Comparison of ENCODE assay signal across 8 mouse cellular contexts in the genomic region with DNA sequence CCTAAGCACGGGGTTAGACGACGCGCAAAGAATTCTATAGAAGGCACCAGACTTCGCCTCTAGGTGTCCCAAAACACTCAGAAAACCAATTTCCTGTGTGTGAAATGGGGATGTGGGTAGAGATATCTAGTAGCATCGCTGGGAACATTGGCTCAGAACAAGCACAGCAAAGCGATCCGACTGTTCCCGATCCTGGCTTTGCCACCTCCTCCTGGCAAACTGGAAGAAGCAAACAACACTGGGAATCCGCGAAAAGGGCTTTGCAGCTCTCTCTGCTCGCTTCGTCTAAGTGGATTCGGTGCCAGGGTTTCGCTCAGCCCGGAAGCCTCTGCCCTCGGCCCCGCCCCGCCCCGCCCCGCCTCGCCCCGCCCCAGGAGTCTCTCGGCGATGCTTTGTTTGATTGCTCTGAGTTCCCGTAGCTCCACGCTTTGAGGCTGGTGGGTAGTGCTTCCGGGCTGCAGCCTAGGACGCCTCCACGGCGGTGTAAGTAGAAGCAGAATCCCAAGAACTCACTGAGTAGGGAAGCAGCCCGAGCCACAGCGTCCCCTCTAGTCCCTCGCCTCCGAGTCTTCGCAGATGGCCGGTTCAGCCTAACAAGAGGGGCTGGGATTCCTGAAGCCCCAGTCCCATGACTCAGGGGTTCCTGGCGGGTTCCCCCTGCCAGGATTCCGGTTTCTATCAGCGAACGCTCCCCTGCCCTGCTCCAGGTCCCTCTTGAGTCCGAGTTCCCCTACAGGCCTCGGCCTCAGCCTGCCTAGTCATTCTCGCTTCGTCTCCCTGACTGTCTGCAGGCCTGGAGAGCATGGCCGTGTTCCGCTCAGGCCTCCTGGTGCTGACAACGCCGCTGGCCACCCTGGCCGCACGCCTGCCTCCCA. TPM values are rescaled to one million over a fixed set of nuclear protein-coding genes. Genes with fewer than 3 reads are reported as not detected.
A peak's percentile ranks its signal among the peaks of the same experiment; 100 is the strongest.
DNase-seq lines count a peak whose midpoint lies in the region; ATAC-seq and TF ChIP-seq lines count a peak whose summit lies in the region.

A gene (plus strand): TSS at position 358 of the 875 bp plus-strand sequence.

- under 1% methylated on average over 48 of the region's 51 CpGs for WGBS in forebrain, embryonic 12.5 days
- WGBS in heart, postnatal 0 days, result under 1% methylated on average over 51 of the region's 51 CpGs
- under 1% methylated on average over 51 of the region's 51 CpGs for WGBS in liver, embryonic 16.5 days (ENCODE audit: insufficient replicate concordance)
- under 1% methylated on average over 51 of the region's 51 CpGs for WGBS in neural tube, embryonic 13.5 days

- H3K27ac ChIP-seq in forebrain, embryonic 12.5 days, result peak within 1 kb of the TSS; percentile 90
- peak within 1 kb of the TSS; percentile 94 for H3K27ac ChIP-seq in heart, postnatal 0 days (ENCODE audit: low read depth)
- peak within 1 kb of the TSS; percentile 89 for H3K27ac ChIP-seq in liver, embryonic 16.5 days (ENCODE audit: low read length)
- peak within 1 kb of the TSS; percentile 92 for H3K27ac ChIP-seq in neural tube, embryonic 13.5 days (replicated peaks)
- peak within 1 kb of the TSS; percentile 45 for H3K27ac ChIP-seq in testis, adult 2 months (ENCODE audit: control insufficient read depth, insufficient read depth, low read depth, low read length)

- H3K27me3 ChIP-seq in E14TG2a.4 (ENCODE audit: insufficient read depth, low read length), result peaks cover 47% of the 10 kb centered on the region
- peaks cover 40% of the 10 kb centered on the region for H3K27me3 ChIP-seq in forebrain, embryonic 12.5 days
- H3K27me3 ChIP-seq in heart, postnatal 0 days (ENCODE audit: control insufficient read depth, insufficient read depth, low read length), result peaks cover 38% of the 10 kb centered on the region
- H3K27me3 ChIP-seq in liver, embryonic 16.5 days (ENCODE audit: control insufficient read depth, insufficient read depth, low read depth, low read length), result peaks cover 43% of the 10 kb centered on the region
- peaks cover 39% of the 10 kb centered on the region for H3K27me3 ChIP-seq in neural tube, embryonic 13.5 days
- H3K27me3 ChIP-seq in testis, adult 2 months (ENCODE audit: control insufficient read depth, insufficient read depth, low read length), result no peaks in the 10 kb centered on the region

- peak within 1 kb of the TSS; percentile 96 for H3K4me2 ChIP-seq in forebrain, embryonic 12.5 days
- H3K4me2 ChIP-seq in heart, postnatal 0 days (ENCODE audit: low read depth, low read length), result peak within 1 kb of the TSS; percentile 95
- peak within 1 kb of the TSS; percentile 96 for H3K4me2 ChIP-seq in liver, embryonic 16.5 days (ENCODE audit: low read depth, low read length)
- H3K4me2 ChIP-seq in neural tube, embryonic 13.5 days, result peak within 1 kb of the TSS; percentile 99

- TF ChIP-seq POLR2A in testis, adult 2 months (IDR thresholded peaks at IDR 0.05; ENCODE audit: control insufficient read depth, low read depth, low read length), result peak; percentile 71

- ATAC-seq in forebrain, embryonic 12.5 days (ENCODE audit: low FRiP score), result peak; percentile 86
- peak; percentile 87 for ATAC-seq in heart, postnatal 0 days (ENCODE audit: insufficient read depth, low read depth)
- peak; percentile 85 for ATAC-seq in liver, embryonic 16.5 days (ENCODE audit: low read depth)
- ATAC-seq in neural tube, embryonic 13.5 days (ENCODE audit: low read depth), result peak; percentile 89

- H3K4me1 ChIP-seq in E14TG2a.4 (replicated peaks; ENCODE audit: low read depth, low read length), result peaks cover 75% of the 10 kb centered on the region
- H3K4me1 ChIP-seq in forebrain, embryonic 12.5 days, result peaks cover 43% of the 10 kb centered on the region
- H3K4me1 ChIP-seq in heart, postnatal 0 days (ENCODE audit: control insufficient read depth, insufficient read depth), result peaks cover 17% of the 10 kb centered on the region
- H3K4me1 ChIP-seq in liver, embryonic 16.5 days (ENCODE audit: control insufficient read depth, low read depth, low read length), result peaks cover 41% of the 10 kb centered on the region
- H3K4me1 ChIP-seq in neural tube, embryonic 13.5 days (replicated peaks), result peaks cover 47% of the 10 kb centered on the region
- H3K4me1 ChIP-seq in testis, adult 2 months (ENCODE audit: control insufficient read depth, insufficient read depth, low read length), result peaks cover 12% of the 10 kb centered on the region

- peak within 1 kb of the TSS; percentile 94 for H3K4me3 ChIP-seq in E14TG2a.4 (replicated peaks; ENCODE audit: low read length)
- H3K4me3 ChIP-seq in forebrain, embryonic 12.5 days (replicated peaks), result peak within 1 kb of the TSS; percentile 84
- H3K4me3 ChIP-seq in heart, postnatal 0 days (ENCODE audit: low read depth, low read length), result peak within 1 kb of the TSS; percentile 81
- H3K4me3 ChIP-seq in liver, embryonic 16.5 days (ENCODE audit: low read depth, low read length), result peak within 1 kb of the TSS; percentile 80
- peak within 1 kb of the TSS; percentile 69 for H3K4me3 ChIP-seq in neural tube, embryonic 13.5 days
- peak within 1 kb of the TSS; percentile 80 for H3K4me3 ChIP-seq in testis, adult 2 months (ENCODE audit: control insufficient read depth, low read depth, low read length)

- 0 out of 2 replicates have a peak, but pooled peaks have one; percentile 53 for TF ChIP-seq EP300 in heart, postnatal 0 days (IDR thresholded peaks at IDR 0.05; ENCODE audit: low read depth)

- peaks cover 27% of the 10 kb centered on the region for H3K36me3 ChIP-seq in E14TG2a.4 (ENCODE audit: insufficient read depth, low read length)
- peaks cover 7% of the 10 kb centered on the region for H3K36me3 ChIP-seq in forebrain, embryonic 12.5 days (replicated peaks)
- H3K36me3 ChIP-seq in heart, postnatal 0 days (replicated peaks; ENCODE audit: control insufficient read depth, insufficient read depth, low read length), result peaks cover 6% of the 10 kb centered on the region; the same call in 1 of the 2 replicates
- no peaks in the 10 kb centered on the region for H3K36me3 ChIP-seq in liver, embryonic 16.5 days (ENCODE audit: control insufficient read depth, insufficient read depth)
- H3K36me3 ChIP-seq in neural tube, embryonic 13.5 days, result peaks cover 6% of the 10 kb centered on the region; the same call in 1 of the 2 replicates
- no peaks in the 10 kb centered on the region for H3K36me3 ChIP-seq in testis, adult 2 months (ENCODE audit: control insufficient read depth, insufficient read depth, low read length)

- peak; percentile 85 for DNase-seq in c-Kit-positive CD71-positive TER-119-negative erythroid progenitor cells, embryonic 14.5 days (ENCODE audit: low read depth)
- DNase-seq in heart, postnatal 0 days (ENCODE audit: low spot score), result peak; percentile 92
- DNase-seq in kidney, postnatal 4 days, result peak; percentile 86 to 92

- H3K9ac ChIP-seq in forebrain, embryonic 12.5 days, result peak within 1 kb of the TSS; percentile 90
- peak within 1 kb of the TSS; percentile 87 for H3K9ac ChIP-seq in heart, postnatal 0 days (replicated peaks; ENCODE audit: low read depth, low read length)
- H3K9ac ChIP-seq in liver, embryonic 16.5 days (ENCODE audit: low read depth, low read length), result peak within 1 kb of the TSS; percentile 89
- peak within 1 kb of the TSS; percentile 95 for H3K9ac ChIP-seq in neural tube, embryonic 13.5 days

- no peak for TF ChIP-seq CTCF in E14TG2a.4 (conservative IDR thresholded peaks at IDR 0.05; ENCODE audit: low read length)
- TF ChIP-seq CTCF in heart, postnatal 0 days (IDR thresholded peaks at IDR 0.05; ENCODE audit: low read depth), result peak; percentile 33
- no peak for TF ChIP-seq CTCF in testis, adult 2 months (IDR thresholded peaks at IDR 0.05; ENCODE audit: control insufficient read depth, insufficient read depth, insufficient replicate concordance, low read depth, low read length)

- no peaks in the 10 kb centered on the region for H3K9me3 ChIP-seq in E14TG2a.4 (ENCODE audit: low read length)
- no peaks in the 10 kb centered on the region for H3K9me3 ChIP-seq in forebrain, embryonic 12.5 days
- H3K9me3 ChIP-seq in heart, postnatal 0 days (replicated peaks; ENCODE audit: control insufficient read depth, low read length), result no peaks in the 10 kb centered on the region
- H3K9me3 ChIP-seq in liver, embryonic 16.5 days (replicated peaks; ENCODE audit: control insufficient read depth, low read length), result no peaks in the 10 kb centered on the region
- H3K9me3 ChIP-seq in neural tube, embryonic 13.5 days, result no peaks in the 10 kb centered on the region

RNA-seq across cellular contexts. Expression of the gene that starts here (rescaled TPM):
- 50.7 and 50.9 TPM in 2 replicates for polyA plus RNA-seq in forebrain, embryonic 12.5 days (2016; fragmentation: Nextera tagmentation; extraction: Ambion mirVana)
- 44.6 and 64.1 TPM in 2 replicates for total RNA-seq in heart, postnatal 0 days (2014; rRNA removed; ENCODE audit: low replicate concordance)
- 26.8 and 26.9 TPM in 2 replicates for polyA plus RNA-seq in heart, postnatal 0 days (2015; fragmentation: Nextera tagmentation; extraction: Ambion mirVana)
- polyA plus RNA-seq in liver, embryonic 16.5 days (2015; fragmentation: Nextera tagmentation; extraction: Ambion mirVana), result 20.1 and 20.5 TPM in 2 replicates
- polyA plus RNA-seq in neural tube, embryonic 13.5 days (2015; fragmentation: Nextera tagmentation; extraction: Ambion mirVana), result 39.9 and 45.5 TPM in 2 replicates
- 21.0 and 21.7 TPM in 2 replicates for polyA plus RNA-seq in testis, adult 2 months (2012; rRNA removed)

Comparison
In these comparisons a context has a peak if more than half of its experiments do, and no peak if none do; other contexts are left out.
1. Peak in every context shown above with its lines: DNase-seq, ATAC-seq, H3K4me3 ChIP-seq and H3K27ac ChIP-seq.